Mouse (Mus musculus): ENCODE results near the gene Ppp4r4. TPM values are rescaled to one million over a fixed set of nuclear protein-coding genes. Genes with fewer than 3 reads are reported as not detected.

Ppp4r4 gene
- polyA plus RNA-seq, 1 experiment from 2014 or later, result 0.09 TPM

DNA sequence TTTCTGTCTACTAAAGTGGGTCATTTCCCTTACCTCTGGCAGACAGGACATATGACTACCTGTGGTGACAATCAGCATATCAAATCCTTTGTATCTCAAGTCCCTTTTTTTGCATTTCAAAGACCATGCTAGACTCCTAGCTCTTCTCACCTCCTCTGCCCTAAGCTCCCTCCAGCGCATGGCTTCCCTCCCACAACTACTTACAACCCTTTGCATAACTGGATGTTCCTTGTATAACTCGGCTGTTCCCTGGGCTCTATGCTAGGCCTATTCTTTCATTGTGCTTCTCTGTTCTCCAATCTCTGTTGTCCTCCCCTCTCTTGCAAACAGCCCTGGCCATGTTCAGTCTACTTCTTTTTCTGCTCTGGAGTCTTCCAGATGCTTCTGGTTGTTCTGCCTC lies 20.5 kb upstream of the Ppp4r4 start:
- Histone ChIP-seq H3K27ac (no peak overlapping the region), H3K79me2 (ENCODE audit: inconsistent target) (no peaks in the 10 kb centered on the region), H3K4me3 (ENCODE audit: inconsistent target) (no peak overlapping the region), H3K36me3 (ENCODE audit: inconsistent target) (no peaks in the 10 kb centered on the region)
- 60% methylated on average over 2 of the region's 2 CpGs for WGBS (ENCODE audit: missing documents)

DNA sequence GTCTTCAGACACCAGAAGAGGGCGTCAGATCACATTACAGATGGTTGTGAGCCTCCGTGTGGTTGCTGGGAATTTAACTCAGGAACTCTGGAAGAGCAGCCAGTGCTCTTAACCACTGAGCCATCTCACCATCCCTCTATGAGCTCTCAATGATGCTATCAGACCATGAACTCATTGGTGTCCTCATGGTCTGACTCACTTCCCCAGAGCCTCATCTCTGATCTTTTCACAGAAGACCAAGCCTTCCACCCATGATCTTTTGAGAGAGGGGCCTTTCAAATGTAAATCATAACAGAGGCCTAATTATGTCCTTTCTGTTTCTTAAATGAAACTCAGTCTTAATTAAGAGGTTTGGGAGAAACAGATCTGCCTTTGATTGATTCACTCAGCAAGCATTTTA lies 19.0 kb upstream of the Ppp4r4 start:
- Histone ChIP-seq H3K27ac (no peak overlapping the region), H3K36me3 (ENCODE audit: inconsistent target) (no peaks in the 10 kb centered on the region), H3K4me3 (ENCODE audit: inconsistent target) (no peak overlapping the region), H3K79me2 (ENCODE audit: inconsistent target) (no peaks in the 10 kb centered on the region)
- WGBS (ENCODE audit: missing documents), result 73% methylated on average over 2 of the region's 2 CpGs

DNA sequence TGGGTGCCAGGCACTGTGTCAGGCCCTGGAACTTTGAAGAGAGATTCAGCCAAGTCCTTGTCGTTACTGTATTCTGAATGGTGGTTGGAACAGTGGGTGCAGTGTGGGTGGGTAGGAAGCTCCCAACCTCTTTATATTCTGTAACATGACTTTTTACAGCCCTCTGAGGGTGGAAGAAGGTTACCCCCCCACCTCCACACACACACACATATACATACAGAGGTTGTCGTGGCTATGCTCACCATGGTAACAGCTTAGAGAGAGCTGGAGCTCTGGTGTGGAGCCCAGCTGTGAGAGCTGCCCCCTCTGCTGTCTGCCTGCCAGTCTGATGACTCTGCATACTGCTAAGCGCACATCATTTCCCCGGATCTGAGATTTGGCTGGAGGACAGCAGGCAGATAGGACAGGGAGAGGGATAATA lies 18.6 kb upstream of the Ppp4r4 start:
- no peaks in the 10 kb centered on the region for H3K36me3 ChIP-seq (ENCODE audit: inconsistent target)
- H3K79me2 ChIP-seq (ENCODE audit: inconsistent target), result no peaks in the 10 kb centered on the region
- WGBS (ENCODE audit: missing documents), result 62% methylated on average over 4 of the region's 4 CpGs
- no peak overlapping the region for H3K27ac ChIP-seq
- H3K4me3 ChIP-seq (ENCODE audit: inconsistent target), result no peak overlapping the region

GRCm38 (mm10) chr12:103514354-103514753 lies 17.7 kb upstream of the Ppp4r4 start:
- 72% methylated on average over 3 of the region's 3 CpGs for WGBS (ENCODE audit: missing documents)

GRCm38 (mm10) chr12:103515638-103516037 lies 16.4 kb upstream of the Ppp4r4 start:
- H3K36me3 ChIP-seq (ENCODE audit: inconsistent target), result no peaks in the 10 kb centered on the region
- no peak overlapping the region for H3K4me3 ChIP-seq (ENCODE audit: inconsistent target)
- no peaks in the 10 kb centered on the region for H3K79me2 ChIP-seq (ENCODE audit: inconsistent target)
- no peak overlapping the region for H3K27ac ChIP-seq
- WGBS (ENCODE audit: missing documents), result 96% methylated on average over 4 of the region's 4 CpGs

More at GRCm38 (mm10) chr12:103514354-103514753, 17.7 kb upstream of the Ppp4r4 start:
- no peaks in the 10 kb centered on the region for H3K79me2 ChIP-seq (ENCODE audit: inconsistent target)
- H3K4me3 ChIP-seq (ENCODE audit: inconsistent target), result no peak overlapping the region
- H3K27ac ChIP-seq, result no peak overlapping the region
- H3K36me3 ChIP-seq (ENCODE audit: inconsistent target), result no peaks in the 10 kb centered on the region

DNA sequence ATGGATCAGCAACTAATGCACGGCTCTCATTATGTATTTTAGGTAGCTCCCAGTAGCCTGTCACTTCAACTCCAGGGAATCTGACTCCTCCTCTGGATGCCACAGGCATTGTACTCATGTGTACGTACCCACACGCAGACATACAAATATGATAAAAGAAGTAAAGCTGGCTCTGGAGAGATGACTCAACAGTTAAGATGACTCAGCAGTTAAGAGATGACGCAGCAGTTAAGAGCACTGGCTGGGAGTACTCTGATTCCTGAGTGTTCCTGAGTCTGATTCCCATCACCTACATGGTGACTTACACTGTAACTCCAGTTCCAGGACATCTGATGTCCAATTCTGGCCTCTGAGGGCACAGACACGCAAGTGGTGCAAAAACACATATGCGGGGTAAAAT lies 13.4 kb upstream of the Ppp4r4 start:
- H3K4me3 ChIP-seq (ENCODE audit: inconsistent target), result no peak overlapping the region
- no peak overlapping the region for H3K27ac ChIP-seq
- H3K36me3 ChIP-seq (ENCODE audit: inconsistent target), result no peaks in the 10 kb centered on the region
- 83% methylated on average over 6 of the region's 6 CpGs for WGBS (ENCODE audit: missing documents)
- H3K79me2 ChIP-seq (ENCODE audit: inconsistent target), result no peaks in the 10 kb centered on the region

- H3K79me2 ChIP-seq (ENCODE audit: inconsistent target), result no peaks in the 10 kb centered on the region
- no peak overlapping the region for H3K27ac ChIP-seq
- H3K4me3 ChIP-seq (ENCODE audit: inconsistent target), result no peak overlapping the region
- H3K36me3 ChIP-seq (ENCODE audit: inconsistent target), result no peaks in the 10 kb centered on the region
- 86% methylated on average over 1 of the region's 2 CpGs for WGBS (ENCODE audit: missing documents)
Observed at GRCm38 (mm10) chr12:103530596-103530995, 1.5 kb upstream of the Ppp4r4 start.

DNA sequence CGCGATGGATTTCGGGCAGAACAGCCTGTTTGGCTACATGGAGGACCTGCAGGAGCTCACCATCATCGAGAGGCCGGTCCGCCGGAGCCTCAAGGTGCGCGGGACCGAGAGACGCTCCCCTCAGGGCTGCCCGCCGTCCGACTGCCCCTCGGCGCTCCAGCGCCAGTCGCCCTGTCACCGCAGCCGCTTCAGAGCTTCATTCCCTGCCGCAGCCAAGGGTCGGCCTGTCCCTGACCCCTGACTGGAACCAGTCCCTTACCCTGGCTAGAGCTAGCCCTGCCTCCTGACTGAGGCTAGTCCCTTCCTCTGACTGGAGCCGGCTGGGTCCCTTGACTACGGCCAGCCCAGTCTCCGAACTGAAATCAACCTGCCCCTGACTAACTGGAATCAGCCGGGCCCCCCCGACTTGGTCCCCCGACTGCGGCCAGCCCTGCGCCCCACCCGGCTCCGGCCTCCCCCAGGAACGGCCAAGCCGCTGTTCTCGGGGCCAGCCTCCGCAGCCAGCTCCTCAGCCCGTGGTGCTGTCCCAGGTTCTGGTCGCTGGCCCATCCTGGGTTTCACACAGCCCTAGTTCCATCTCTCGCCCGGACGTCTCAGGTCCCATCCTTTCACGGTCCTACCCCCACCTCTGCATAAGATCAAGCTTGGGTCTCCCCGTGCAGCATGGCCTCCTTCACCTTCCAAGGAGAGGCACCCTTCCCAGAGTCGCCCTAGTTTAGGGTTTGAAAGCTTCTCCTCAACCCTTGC lies 739 bp downstream of the Ppp4r4 start:
- WGBS (ENCODE audit: missing documents), result 2% methylated on average over 36 of the region's 44 CpGs
- Histone ChIP-seq H3K4me3 (ENCODE audit: inconsistent target) (no peak overlapping the region), H3K79me2 (ENCODE audit: inconsistent target) (no peaks in the 10 kb centered on the region), H3K27ac (no peak overlapping the region), H3K36me3 (ENCODE audit: inconsistent target) (no peaks in the 10 kb centered on the region)

- Histone ChIP-seq H3K27ac (no peak overlapping the region), H3K36me3 (ENCODE audit: inconsistent target) (no peaks in the 10 kb centered on the region), H3K4me3 (ENCODE audit: inconsistent target) (no peak overlapping the region), H3K79me2 (ENCODE audit: inconsistent target) (no peaks in the 10 kb centered on the region)
- 82% methylated on average over 4 of the region's 4 CpGs for WGBS (ENCODE audit: missing documents)
Observed at GRCm38 (mm10) chr12:103540429-103540828, 8.3 kb downstream of the Ppp4r4 start.

GRCm38 (mm10) chr12:103543351-103543750 lies 11.3 kb downstream of the Ppp4r4 start:
- H3K4me3 ChIP-seq (ENCODE audit: inconsistent target), result no peak overlapping the region
- H3K27ac ChIP-seq, result no peak overlapping the region
- H3K79me2 ChIP-seq (ENCODE audit: inconsistent target), result no peaks in the 10 kb centered on the region
- no peaks in the 10 kb centered on the region for H3K36me3 ChIP-seq (ENCODE audit: inconsistent target)
- WGBS (ENCODE audit: missing documents), result 85% methylated on average over 2 of the region's 2 CpGs

DNA sequence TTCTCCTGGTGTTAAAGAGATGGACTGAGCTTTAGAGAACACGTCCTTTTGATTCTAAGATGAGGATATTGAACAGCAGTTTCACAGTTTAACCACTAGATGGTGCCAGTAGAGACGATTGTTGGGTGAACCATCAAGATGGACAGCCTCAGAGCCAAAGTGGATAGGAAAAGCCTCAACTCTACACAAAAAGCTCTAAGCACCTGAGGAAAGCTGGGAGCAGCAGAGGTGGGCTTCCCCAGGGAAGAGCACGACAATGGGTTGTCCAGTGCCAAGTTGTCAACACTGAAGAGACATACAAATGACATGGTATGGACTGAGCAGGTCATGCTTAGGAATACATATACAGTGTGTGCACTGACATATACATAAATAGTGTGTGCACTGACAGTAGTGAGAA lies 12.1 kb downstream of the Ppp4r4 start:
- H3K4me3 ChIP-seq (ENCODE audit: inconsistent target), result no peak overlapping the region
- no peak overlapping the region for H3K27ac ChIP-seq
- H3K36me3 ChIP-seq (ENCODE audit: inconsistent target), result no peaks in the 10 kb centered on the region
- H3K79me2 ChIP-seq (ENCODE audit: inconsistent target), result no peaks in the 10 kb centered on the region
- 11% methylated on average over 3 of the region's 3 CpGs for WGBS (ENCODE audit: missing documents)

DNA sequence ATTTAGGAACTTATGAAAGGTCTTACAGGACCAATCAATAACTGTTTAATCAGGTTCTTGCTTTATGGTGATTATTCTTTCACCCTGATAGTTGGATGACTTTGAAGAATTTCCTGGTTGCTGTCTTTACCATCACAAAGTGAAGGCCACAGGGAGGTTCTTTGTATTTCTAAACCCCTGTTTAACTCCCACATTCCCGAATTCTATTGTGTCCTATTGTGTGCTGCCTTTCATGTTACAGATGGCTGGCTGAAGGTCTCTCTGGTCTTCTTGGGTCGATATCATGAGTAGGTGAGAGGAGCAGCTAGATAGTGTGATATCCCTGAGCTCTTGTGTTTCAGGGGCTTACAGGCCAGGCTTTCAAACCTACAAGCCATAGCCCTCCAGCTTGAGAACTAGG lies 15.4 kb downstream of the Ppp4r4 start:
- Histone ChIP-seq H3K27ac (no peak overlapping the region), H3K79me2 (ENCODE audit: inconsistent target) (no peaks in the 10 kb centered on the region), H3K4me3 (ENCODE audit: inconsistent target) (no peak overlapping the region), H3K36me3 (ENCODE audit: inconsistent target) (no peaks in the 10 kb centered on the region)
- 62% methylated on average over 2 of the region's 2 CpGs for WGBS (ENCODE audit: missing documents)

- WGBS (ENCODE audit: missing documents), result 92% methylated on average over 4 of the region's 4 CpGs
- Histone ChIP-seq H3K4me3 (ENCODE audit: inconsistent target) (no peak overlapping the region), H3K27ac (no peak overlapping the region), H3K79me2 (ENCODE audit: inconsistent target) (no peaks in the 10 kb centered on the region), H3K36me3 (ENCODE audit: inconsistent target) (no peaks in the 10 kb centered on the region)
Observed at GRCm38 (mm10) chr12:103548526-103548925, 16.4 kb downstream of the Ppp4r4 start.

GRCm38 (mm10) chr12:103550047-103550446 lies 18.0 kb downstream of the Ppp4r4 start:
- no peaks in the 10 kb centered on the region for H3K36me3 ChIP-seq (ENCODE audit: inconsistent target)
- 89% methylated on average over 4 of the region's 6 CpGs for WGBS (ENCODE audit: missing documents)
- no peak overlapping the region for H3K4me3 ChIP-seq (ENCODE audit: inconsistent target)
- no peak overlapping the region for H3K27ac ChIP-seq
- H3K79me2 ChIP-seq (ENCODE audit: inconsistent target), result no peaks in the 10 kb centered on the region

DNA sequence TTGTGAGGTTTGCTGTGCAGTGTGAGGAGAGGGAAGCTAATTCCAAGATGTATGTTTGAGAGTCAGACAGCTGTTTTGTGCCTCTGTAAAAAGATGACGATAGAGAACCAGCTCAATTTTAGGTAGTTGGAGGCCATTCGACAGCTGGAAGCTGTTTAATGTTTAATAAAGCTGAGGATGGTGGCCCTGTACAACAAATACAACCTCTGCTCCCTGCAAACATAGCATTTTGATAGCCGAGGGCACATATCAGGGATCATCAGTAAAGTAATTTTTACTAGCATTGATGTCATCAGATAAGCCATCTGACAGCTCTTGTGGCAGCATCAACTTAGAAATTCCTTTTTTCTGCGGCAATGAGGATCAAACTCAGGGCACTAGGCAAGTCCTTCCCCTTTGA lies 19.3 kb downstream of the Ppp4r4 start:
- no peak overlapping the region for H3K27ac ChIP-seq
- H3K36me3 ChIP-seq (ENCODE audit: inconsistent target), result no peaks in the 10 kb centered on the region
- 89% methylated on average over 4 of the region's 4 CpGs for WGBS (ENCODE audit: missing documents)
- H3K79me2 ChIP-seq (ENCODE audit: inconsistent target), result no peaks in the 10 kb centered on the region
- no peak overlapping the region for H3K4me3 ChIP-seq (ENCODE audit: inconsistent target)

GRCm38 (mm10) chr12:103552506-103552905 lies 20.4 kb downstream of the Ppp4r4 start:
- WGBS (ENCODE audit: missing documents), result 82% methylated on average over 2 of the region's 2 CpGs
- Histone ChIP-seq H3K36me3 (ENCODE audit: inconsistent target) (no peaks in the 10 kb centered on the region), H3K4me3 (ENCODE audit: inconsistent target) (no peak overlapping the region), H3K79me2 (ENCODE audit: inconsistent target) (no peaks in the 10 kb centered on the region), H3K27ac (no peak overlapping the region)
